Mouse (Mus musculus): ENCODE data around the gene Degs2.
"Not testable (repeated sequence)": the region's sequence is repeated elsewhere in the genome, so short reads cannot be mapped to it uniquely, and the experiment has no call there.

Degs2 gene

DNA sequence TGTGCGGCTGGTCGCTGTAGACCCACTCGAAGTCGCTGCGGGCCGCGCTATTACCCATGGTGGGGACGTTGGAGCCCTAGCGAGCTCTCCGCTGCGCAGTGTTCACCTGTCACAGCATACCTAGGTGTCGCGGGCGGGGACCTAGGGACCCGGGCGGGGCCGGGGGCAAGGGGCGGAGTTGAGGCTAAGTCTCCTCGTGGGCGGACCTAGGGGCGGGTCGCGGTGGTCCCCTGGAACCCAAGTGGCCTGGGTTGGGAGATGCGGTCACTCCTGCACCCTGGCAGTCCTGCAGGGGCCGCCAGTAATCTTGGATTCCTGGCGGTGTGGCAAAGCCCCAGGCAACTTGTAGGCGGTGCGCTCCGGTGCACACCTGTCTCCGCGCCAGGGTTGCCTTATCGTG lies at the start of gene Degs2:
Gene Degs2, minus strand, starts transcription at position 131 of the 400 bp plus-strand sequence.
- peak in 1 of 2 experiments; percentile 32 for DNase-seq

DNA sequence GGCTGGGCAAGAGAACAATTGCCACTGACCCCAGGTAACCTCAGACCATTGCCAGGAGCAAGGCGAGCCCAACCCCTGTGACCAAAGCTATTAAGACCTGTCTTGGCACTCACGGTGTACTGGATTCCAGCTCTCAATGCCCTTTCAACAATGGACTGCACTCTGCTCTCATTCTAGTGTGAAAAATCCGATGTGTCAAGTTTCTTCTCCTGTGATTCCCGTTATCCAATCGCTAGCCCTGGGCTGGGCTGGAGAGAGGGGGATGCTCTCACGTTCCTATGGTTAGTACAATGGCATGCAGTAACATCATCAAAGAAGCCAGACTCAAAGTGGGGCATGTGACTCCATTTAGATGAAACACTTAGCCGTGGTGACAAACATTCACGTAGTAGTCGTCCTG lies 49.7 kb upstream of the Degs2 start:
- DNase-seq, result no peak

DNA sequence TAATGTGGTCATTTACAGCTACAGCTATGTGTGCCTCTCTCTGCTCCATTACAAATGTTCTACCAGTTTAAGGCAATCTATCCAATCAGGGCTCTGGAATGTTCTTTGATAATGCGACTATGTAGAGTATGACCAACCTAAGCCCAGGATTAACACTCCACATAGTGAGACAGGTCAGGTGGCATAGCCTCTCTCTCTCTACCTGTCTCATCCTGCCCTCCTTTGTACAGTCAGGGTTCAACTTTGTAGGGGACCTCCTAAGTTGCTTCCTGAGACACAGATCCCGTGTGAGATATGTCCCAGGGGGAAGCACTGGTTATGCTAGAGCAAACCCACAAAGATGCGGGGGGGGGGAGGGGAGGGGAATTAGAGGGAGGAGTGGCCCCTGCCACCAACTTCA lies 48.1 kb upstream of the Degs2 start:
- DNase-seq, result no peak

DNA sequence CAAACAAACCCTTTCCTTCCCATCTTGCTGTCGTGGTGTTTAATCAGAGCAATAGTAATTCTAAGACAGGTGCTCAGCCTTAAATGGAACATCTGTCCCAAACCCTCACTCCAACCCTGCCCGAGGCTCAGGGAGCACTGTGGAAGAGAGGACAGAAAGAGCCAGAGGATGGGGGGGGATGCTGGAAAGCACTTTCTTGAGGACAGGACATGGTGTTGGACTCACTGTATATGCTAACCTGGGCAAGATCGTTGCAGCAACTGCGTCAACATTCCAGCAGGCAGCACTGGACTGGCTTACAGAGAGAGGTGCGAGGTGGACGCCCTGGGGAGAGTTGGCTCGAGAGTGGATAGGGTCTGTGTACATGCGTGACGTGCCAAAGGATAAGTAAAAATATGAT lies 47.3 kb upstream of the Degs2 start:
- no peak for DNase-seq

DNA sequence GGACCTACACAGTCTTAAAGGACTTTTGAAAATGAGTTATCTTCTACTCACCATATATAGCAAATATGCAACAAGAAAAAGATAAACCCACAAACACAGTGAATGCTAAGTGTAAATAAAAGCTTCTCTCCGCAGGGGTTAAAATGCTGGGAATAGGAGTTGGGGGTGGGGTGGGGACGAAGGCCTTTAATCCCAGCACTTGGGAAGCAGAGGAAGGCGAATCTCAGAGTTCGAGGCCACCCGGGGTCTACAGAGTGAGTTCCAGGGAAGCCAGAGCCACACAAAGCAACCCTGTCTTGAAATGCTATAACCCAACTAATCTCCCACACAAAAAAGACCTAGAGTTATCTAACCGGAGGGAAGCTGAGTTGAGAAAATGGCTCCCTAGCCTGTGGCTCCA lies 46.9 kb upstream of the Degs2 start:
- no peak for DNase-seq

DNA sequence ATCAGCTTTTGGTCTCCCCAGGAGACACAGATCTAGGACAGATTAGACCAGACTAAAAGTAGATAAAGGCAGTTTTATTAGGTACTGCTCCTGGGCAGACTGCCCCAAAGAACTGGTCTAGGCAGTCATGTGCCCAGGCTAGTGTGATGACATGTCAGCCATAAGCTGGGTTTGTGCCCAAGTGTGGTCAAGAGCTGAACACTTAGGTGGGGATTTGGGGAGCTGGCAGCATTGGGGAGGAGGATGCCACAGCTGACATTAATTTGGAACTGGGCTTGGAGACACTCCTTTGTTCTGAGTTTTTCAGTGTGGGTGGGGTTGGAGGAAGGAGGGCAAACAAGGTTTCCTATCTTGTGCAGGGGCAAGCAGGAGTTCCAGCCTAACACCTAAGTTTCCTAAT lies 43.9 kb upstream of the Degs2 start:
- no peak for DNase-seq

DNA sequence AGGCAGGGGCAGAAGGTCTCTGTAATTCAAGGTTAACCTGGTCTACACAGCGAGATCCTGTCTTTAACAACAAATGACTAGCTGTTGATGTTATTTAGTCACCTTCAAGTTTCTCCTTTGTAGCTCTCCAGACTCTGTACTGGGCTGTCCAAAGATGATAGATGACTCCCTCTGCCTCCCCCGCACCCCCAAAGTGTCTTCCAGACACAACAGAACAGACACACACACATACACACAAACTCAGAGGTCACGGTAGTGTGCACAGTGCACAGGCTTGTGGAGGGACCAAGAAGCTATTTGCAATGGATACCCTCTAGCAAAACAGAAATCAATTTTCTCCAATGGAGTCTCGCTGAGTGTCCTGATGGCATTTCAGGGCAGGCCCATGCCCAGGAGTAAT lies 40.1 kb upstream of the Degs2 start:
- no peak for DNase-seq

DNA sequence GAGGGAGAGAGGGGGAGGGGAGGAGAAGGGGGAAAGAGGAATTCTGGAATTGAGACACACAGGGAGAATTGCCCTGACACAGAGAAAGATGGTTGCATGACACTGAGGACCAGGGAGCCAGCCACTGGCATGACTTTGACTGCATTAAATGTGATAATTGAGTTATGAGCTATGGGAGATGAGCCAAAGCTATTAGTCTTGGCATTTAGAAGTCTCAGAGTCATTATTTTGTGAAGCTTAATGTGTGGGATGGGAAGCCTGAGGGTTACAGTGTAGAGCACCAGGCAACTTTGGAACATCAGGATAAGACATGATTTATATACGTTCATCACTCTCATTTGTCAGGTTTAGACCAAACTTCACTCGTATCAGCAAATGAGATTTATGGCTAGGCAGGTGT lies 39.4 kb upstream of the Degs2 start:
- no peak for DNase-seq

DNA sequence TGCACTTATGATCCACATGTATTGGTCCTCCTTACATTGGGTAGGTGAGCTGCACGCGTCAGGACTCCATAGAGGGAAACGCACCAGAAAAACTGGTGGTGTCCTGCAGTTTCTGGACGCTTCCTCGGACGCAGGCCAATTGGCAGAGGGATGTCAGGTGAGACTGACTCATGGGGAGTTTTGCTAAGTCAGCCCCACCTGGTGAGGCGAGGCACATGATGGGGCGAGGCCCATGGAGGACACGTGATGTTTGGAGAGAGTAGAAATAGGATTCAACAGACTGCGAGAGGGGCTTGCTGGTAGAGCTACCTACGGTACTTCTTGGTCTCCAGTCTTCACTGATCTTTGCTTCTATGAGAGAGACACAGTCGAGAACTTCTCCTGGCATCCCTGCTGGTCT lies 36.6 kb upstream of the Degs2 start:
- DNase-seq, result no peak

DNA sequence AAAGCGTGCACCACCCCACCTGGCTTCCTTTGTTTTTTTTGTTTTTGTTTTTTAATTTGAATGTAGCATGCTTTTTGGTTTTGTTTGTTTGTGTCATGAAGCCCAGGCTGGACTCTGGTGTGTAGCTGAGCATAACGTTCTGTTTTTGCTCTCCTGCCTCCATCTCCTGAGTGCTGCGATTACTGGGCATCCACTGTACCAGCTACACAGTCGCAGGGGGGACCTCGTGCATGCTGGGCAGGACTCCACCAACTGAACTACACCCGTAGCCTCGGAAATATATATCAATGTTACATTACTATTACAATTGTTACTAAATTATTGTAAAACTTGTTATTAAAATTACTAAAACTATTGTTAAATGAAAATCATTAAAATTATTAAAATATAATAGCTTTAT lies 35.7 kb upstream of the Degs2 start:
- no peak for DNase-seq

DNA sequence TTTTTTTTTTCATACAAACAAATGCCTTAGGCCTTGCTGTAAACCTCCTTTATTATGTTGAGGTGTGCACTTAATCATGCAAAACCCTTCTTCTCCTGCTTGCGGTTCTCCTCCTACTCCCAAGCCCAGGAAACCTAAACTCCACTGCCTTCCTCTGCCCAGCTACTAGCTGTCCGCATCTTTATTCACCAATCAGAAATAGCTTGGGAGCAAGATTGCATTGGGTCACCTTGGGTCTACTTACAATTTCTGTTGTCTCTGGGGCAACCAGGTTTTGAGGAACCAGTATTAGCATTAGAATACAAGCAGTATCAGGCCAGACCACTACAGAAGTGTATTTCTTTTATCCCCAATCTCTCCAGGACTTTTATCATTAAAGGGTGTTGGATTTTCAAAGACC lies 32.3 kb upstream of the Degs2 start:
- no peak for DNase-seq

DNA sequence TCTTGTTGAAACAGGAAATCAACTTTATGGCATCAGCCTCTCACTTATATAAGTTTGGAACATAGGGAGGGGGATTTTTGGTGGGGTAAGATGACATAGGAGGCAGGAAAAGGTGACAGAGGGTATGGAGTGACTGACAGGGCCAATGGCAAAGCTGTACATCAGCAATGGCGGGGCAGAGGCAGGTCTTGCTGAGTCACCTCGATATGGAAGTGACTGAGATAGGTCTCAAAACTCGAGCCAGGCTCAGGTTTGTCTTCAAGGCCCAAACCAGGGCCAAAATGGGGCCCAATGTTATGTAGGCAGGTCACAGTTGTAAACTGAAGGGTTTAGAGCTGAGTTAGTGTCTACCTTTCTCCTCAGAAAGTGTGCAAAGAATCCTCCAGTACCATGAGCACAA lies 21.7 kb upstream of the Degs2 start:
- DNase-seq, result no peak

DNA sequence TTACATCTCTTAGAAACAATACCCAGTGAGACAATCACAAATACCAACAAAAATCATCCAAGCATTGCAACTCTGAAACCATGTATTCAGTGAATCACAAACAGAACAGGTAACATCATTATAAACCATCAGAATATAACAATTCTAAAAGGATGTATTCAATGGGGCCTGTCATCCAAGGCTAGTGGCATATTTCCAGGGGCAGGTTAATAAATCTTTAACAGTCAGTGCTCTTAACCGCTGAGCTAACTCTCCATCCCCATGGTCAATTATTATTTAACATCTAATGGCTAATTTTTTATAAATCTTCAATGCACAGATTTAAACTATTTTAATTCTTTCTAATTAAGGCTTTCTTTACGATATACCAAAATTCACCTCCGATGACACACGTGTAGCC lies 20.3 kb upstream of the Degs2 start:
- no peak for DNase-seq

DNA sequence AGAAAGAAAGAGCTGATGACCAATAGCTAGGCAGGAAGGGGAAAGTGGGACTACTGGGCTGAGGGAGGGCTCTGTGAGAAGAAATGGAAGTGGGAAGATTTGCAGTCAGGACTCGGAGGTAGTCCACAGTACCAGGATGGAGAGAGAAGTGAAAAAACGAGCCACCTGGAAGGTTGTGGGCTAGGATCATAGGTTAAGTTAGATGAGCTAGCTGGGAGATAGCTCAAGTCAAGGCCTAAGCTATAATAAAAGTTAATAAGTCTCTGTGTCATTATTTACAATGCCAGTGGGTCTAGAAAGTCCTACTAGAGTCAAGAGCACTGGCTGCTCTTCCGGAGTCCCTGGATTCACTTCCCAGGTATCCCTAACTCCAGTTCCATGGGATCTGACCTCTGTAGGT lies 16.4 kb upstream of the Degs2 start:
- DNase-seq, result no peak

DNA sequence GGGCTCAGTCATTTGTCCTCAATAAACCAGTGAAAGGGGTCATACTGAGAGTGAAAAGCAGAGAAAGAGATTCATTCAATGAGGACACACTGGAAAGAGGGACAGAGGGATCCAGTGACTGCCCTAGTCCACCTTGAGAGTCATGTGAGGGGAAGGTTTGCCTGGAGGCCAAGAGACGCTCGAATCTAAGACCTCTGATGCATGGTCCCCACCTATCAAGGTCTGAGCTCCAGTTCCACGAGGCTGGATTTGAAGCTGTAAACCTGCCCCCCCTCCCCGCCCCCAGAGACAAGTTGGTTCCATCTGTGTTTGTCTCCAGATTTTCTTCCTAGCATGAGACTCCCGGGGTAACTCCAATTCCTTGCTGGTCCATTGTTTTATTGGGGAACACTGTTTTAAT lies 13.7 kb upstream of the Degs2 start:
- DNase-seq, result no peak

DNA sequence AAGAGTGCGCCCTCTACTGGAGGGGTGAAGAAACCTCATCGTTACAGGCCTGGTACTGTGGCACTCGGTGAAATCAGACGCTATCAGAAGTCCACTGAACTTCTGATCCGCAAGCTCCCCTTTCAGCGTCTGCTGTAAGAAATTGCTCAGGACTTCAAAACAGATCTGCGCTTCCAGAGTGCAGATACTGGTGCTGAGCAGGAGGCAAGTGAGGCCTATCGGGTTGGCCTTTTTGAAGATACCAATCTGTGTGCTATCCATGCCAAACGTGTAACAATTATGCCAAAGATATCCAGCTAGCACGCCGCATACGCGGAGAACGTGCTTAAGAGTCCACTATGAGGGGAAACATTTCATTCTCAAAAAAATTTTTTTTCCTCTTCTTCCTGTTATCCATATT lies 11.9 kb upstream of the Degs2 start:
- not testable (repeated sequence) for DNase-seq

DNA sequence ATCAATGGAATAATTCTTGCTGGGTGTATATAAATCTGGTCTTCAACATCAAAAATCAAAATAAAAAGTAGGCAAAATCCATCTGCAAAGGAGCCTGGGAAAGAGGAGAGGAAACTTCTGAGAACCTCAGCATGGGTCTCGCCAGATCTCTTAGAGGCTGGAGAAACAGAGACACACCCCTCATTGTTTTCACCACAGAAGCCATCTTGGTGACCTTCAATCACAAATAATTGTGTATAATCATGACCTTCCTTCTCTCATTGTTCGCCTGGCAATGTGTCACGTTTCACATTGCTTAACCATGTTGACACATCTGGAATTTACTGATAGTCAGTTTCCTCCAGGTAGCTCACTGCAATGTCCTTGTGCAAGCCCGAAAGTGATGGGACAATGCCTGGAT lies 10.4 kb upstream of the Degs2 start:
- no peak for DNase-seq

DNA sequence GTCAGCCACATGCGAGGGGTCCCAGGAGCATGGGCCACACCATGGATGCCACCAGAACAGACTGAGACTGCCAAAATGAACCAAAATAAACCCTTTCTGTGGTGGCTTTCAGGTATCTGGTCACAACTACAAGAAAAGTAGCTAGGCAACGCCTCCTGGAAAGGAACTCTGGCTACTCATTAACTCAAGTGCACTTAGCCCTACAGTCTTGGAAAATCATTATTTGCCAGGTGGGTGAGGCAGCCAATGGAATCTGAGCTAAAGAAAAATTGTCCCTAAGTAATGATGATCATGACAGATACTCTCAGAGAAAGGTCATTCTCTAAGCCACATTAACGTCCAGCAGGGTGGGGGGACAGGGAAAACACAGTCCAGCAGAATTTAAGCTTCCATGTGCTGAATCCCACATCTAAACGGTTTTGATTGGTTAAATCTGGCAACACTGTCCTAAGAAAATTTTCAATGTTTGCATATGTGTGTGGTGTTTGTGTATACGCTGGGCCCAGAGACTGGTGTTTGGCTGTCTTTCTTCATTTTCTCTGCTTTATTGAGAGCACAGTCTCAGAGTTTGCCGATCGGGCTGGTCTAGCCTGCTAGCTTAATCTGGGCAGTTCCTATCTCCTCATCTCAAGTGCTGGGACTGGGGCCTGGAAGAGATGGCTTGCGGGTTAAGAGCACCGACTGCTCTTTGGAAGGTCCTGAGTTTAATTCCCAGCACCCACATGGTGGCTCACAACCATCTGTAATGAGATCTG lies 8.9 kb upstream of the Degs2 start:
- no peak for DNase-seq

DNA sequence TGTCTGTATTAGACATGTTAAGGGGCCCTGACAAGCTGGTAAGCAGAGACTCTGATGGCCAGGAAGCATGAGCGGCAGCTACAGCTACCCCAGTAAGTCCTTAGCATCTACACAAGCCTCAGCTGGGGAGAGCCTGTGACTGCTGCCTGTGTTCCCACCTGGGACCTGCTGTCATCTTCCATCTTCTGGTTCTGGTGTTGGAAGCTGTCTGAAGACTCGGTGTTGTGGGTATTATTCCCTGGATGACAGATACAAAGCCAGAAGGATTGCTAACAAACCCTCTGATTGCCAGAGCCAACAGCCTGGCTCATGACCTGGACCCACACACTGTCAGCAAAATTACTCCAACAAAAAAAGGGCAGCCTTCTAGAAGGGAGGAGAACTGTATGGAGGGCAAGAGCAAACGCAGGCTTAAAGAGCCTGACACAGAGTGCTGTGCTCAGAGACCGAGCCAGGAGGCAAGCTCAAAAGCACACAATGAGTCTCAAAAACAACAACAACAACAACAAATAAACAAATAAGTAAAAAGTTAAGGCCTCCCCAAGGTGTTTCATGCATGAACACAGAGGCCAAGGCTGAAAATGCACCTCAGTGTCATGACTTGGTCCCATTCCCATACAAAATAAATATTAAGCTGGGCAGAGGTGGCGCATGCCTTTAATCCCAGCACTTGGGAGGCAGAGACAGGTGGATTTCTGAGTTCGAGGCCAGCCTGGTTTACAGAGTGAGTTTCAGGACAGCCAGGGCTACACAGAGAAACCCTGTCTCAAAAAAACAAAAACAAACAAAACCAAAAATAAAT lies 8.1 kb upstream of the Degs2 start:
- no peak for DNase-seq

DNA sequence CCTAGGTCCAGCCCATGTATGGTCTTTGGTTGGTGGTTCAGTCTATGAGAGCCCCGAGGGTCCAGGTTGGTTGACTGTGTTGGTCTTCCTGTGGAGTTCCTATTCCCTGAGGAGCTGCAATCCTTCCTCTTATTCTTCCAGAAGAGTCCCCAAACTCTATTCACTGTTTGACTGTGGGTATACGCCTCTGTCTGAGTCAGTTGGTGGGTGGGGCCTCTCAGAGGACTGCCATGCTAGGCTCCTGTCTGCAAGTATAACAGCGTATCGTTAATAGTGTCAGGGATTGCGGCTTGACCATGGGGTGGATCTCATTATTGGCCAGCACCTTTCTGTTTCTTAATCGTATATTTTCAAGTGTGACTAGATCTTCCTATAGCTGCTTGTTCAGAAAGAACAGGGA lies 7.3 kb upstream of the Degs2 start:
- no peak for DNase-seq

DNA sequence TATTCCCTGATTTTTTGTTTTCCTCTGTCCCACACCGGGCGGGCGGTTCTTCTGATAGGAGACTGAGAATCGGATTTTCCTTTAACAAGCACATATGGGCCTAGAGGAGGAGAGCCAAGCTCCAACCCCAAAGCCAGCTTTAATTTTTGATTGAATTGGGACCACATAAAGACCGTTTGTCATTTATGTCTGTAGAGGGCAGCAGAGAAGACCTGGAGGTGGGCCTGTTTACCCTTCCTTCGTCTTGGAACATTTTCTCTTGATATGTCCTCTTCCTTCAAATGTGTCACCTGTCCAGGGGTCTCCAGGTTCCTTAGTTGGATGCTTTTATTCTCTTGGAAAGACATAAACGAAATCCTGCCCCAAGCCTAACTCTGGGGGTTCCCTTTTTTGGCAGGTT lies 4.0 kb upstream of the Degs2 start:
- no peak for DNase-seq

DNA sequence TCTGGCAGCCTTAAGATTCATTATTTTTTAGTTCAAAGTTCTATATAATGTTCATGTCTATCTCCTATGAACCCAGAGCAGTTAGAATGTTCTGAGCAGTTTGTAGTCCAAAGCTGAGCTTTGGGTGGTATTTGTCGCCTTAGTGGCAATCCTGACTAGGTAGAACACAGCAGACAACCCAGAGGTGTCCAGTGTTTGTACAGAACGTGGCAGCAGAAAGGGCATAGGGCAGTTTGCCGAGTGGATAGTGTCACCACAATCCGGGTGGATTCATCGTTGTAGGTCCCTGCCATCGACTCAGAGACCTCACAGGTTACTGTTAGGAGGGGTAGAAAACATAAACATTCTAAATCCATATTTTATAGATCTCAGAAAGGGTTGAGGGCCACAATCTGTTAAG lies 3.4 kb upstream of the Degs2 start:
- DNase-seq, result no peak

DNA sequence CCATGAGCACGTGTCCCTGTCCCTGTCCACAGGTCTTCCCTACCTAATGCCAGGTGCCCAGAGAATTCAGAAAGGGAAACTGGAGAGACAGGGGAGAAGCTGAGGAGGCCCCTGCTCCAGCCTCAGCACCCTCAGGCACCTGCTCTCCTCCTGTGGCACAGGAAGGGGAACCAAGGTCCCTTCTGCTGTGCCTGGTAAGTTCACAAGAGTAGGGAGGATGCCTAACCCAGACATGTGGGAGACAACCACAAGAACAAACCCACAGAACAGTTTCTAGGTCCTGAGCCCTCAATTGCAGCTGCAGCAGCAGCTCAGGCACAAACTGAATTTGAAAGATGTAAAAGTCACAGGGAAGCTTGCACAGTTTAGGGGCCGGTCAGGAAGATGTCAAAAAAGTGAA lies 894 bp downstream of the Degs2 start:
- DNase-seq, result peak; percentile 46 to 70

DNA sequence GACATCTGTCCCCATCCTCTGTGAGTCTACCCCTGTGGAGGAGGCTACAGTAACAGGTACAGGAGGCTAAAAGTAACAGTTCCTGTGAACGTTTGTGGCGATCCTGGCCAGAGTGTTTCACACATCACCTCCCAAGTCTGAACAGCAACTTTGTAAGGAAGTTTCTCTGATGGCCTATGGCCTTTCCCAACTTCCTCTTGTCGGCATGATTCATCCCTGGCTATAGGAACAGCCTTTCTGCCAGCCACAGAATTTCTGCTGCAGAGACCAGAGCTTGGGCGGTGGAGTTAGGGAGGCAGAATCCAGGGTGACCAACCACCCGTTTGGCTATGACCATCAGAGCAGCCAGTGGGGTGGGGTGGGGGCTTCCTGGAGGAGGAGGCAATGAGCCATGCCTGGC lies 2.1 kb downstream of the Degs2 start:
- peak in 1 of 2 experiments; percentile 2 for DNase-seq

DNA sequence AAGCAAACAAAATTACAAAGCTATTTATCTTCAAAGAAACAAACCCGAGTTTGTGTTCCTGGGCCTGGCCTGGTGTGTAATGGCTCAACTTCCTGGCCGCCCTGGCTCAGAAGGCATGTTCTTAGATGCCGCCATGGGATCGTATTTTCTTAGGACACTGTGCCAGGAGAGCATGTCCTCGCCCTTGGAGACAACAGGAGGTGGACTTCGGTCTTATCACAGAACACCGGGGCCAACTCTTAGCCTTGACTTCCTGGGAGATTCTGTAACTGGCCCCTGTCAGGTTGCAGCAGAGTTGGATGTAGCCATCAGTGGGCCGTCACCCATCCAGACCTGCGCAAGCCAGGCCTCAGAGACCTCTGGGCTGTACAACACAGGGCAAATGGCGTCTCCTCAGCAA lies 2.5 kb downstream of the Degs2 start:
- DNase-seq, result peak in 1 of 2 experiments; percentile 2

Measured in thymus, adult 18-20 months (tissue).